Mouse (Mus musculus): ENCODE data around the gene Fam184b. TPM values are rescaled to one million over a fixed set of nuclear protein-coding genes. Genes with fewer than 3 reads are reported as not detected.

Fam184b gene
- 1 to 10 TPM in 1 of 2 experiments, under 1 TPM in 1; 0.59 to 1.4 TPM for total RNA-seq (2023)

DNA sequence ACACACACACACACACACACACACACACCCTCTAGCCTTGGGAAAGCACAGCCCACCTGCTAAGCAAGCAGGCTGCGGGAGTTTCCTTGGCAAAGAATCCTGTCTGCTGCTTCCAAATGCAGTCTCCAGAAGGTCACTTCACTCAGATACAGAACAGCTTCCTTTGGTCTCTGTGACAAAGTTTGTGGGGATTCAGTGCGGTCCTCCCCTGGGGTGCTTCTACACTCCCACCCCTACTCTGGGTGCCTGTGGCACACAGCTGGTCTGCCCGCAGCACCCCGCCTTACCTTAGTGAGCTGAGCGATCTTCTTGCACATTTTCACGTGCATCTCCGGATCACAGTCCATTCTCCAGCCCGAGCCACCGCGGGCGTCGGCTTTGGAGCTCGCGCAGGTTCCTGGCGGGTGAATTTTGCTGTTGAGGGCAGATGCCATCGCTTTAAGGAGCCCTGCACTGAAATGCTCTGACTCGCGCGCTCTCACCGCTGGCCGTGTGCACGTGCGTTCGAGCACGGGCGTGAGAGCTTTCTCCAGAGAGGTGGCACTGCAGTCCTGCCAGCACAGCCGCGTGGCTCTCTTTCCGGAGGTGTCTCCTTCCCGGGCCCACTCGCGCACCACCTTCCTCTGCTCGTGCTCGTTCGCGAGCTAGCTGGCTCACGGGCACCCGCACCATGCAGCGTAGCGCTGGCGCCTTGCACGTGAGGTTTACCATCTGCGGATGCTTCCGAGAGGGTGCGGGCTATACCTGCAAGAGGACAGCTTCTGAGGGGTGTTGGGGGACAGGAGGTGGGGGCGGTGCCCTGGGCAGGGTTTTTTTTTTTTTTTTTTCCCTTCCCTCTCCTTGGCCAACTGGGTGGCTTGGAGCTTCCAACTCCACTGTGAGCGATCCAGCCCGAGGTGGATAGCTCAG, at the start of gene Fam184b:
TSS of gene Fam184b (minus strand) at position 809 of the 909 bp plus-strand sequence.

GRCm38 (mm10) chr5:45669598-45670279, 30.3 kb upstream of the Fam184b start, which contains the start of gene Ncapg:
Gene Ncapg, plus strand, starts transcription at chr5:45669919.

GRCm38 (mm10) chr5:45519960-45520808, 119.2 kb downstream of the Fam184b start, which contains the start of gene Med28:
Gene Med28, plus strand, starts transcription at chr5:45520229.

GRCm38 (mm10) chr5:45493191-45494092, 146.0 kb downstream of the Fam184b start, which contains the start of gene Lap3:
Gene Lap3, plus strand, starts transcription at chr5:45493374.

Other genes starting within 250 kb of the Fam184b start
- gene Qdpr, start 189.4 kb downstream of the Fam184b start, total RNA-seq (2023), result 10 to 100 TPM; 42.4 to 44.8 TPM
- gene Clrn2, start 185.9 kb downstream of the Fam184b start, total RNA-seq (2023), result not detected
- 10 to 100 TPM; 24.4 to 28.7 TPM for gene Lap3, start 146.2 kb downstream of the Fam184b start, total RNA-seq (2023)
- 100 to 1,000 TPM in 1 of 2 experiments, 10 to 100 TPM in 1; 98.7 to 110 TPM for gene Med28, start 119.4 kb downstream of the Fam184b start, total RNA-seq (2023)
- 1 to 10 TPM in 1 of 2 experiments, under 1 TPM in 1; 0.65 to 4.0 TPM for gene Ncapg, start 30.3 kb upstream of the Fam184b start, total RNA-seq (2023)
- gene Lcorl, start 218.0 kb upstream of the Fam184b start, total RNA-seq (2023), result 10 to 100 TPM; 31.0 to 31.6 TPM

All from T-cell, adult 66 days (primary cell).